Mouse (Mus musculus): ENCODE measurements around the gene Rnf146. TPM values are rescaled to one million over a fixed set of nuclear protein-coding genes. Genes with fewer than 3 reads are reported as not detected.
"Not testable (repeated sequence)": the region's sequence is repeated elsewhere in the genome, so short reads cannot be mapped to it uniquely, and the experiment has no call there.

Gene Rnf146
- 57.5 and 75.3 TPM in 2 replicates for polyA plus RNA-seq (2014; fragmentation: Nextera tagmentation; extraction: Ambion mirVana)

DNA sequence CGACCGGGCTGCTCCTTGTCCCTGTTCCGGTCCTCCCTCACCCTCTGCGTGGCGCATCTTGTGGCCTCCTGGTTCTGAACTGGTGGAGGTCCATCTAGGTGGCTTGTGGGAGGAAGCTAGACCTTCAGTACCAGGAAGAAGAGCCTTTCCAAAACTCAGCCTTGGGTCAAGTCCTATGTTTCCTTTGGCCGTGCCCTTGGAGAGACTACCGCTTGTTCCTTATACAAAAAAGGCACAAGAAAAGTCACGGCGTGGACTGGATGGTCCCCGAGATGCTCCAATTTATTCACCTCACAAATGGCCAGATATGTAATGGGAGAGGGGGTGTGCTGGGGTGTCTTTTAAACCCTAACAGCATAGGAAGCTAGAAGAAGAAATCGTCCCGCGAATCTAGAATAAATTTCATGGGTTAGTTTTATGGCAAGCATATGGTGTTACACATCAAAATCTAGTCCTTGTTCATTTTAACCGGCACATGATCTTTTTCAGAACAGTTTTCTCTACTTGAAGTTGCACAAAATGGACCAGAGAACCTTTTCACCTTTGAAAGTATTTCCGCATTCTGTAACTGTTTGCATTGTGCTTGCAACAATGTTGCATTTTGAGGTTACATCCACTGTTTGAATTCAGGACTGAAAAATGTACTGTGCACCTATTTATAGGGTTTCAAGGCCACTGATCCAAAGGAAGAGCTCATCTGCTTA is at the start of gene Rnf146:
Rnf146 (minus strand) TSS at position 246 of the 704 bp plus-strand sequence.
- Histone ChIP-seq H3K36me3 (ENCODE audit: control insufficient read depth, insufficient read depth, low read length) (no peaks in the 10 kb centered on the region), H3K4me3 (ENCODE audit: low read depth, low read length) (peak within 1 kb of the TSS; percentile 83), H3K9me3 (ENCODE audit: control insufficient read depth, low read length) (no peaks in the 10 kb centered on the region), H3K4me1 (ENCODE audit: control insufficient read depth, insufficient read depth, low read length) (peaks cover 11% of the 10 kb centered on the region), H3K9ac (replicated peaks; ENCODE audit: low read depth, low read length) (peak within 1 kb of the TSS; percentile 83), H3K27me3 (ENCODE audit: control insufficient read depth, insufficient read depth, low read length) (no peaks in the 10 kb centered on the region), H3K27ac (ENCODE audit: low read depth, low read length) (peak within 1 kb of the TSS; percentile 98), H3K4me2 (ENCODE audit: low read depth, low read length) (peak within 1 kb of the TSS; percentile 61)
- ATAC-seq (ENCODE audit: low read depth): no peak
- 6% methylated on average over 15 of the region's 15 CpGs for WGBS

DNA sequence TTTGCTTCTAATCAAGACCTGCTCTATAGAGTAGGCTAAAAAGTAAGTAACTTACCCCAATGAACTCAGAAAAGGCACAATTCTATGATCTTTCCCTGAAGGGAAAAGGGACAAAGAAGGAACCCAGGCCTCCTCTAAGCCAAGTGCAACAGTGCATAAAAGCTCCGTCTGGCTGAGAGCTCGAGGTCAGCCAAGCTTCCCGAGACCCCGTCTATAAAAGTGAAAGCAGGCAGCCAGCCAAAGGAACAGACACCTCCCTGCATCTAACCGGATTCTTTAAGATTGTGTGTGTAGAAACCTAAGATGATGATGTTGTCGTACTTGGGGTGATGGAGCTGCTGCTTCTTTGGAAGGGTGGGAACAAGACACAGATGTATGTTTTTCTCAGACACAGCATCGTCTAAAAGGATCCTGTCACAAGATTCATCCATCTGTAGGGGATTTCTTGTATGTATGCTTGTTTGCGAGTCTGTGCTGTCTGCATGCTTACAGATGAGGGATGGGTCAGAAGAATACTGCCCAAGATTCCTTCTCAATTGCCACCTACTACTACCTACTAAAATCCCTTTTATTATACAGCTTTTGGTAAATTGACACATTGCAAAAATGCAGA is 40.5 kb upstream of the Rnf146 start:
- WGBS: 54% methylated on average over 8 of the region's 8 CpGs
- no peaks in the 10 kb centered on the region for H3K9me3 ChIP-seq (ENCODE audit: control insufficient read depth, low read length)
- no peaks in the 10 kb centered on the region for H3K36me3 ChIP-seq (ENCODE audit: control insufficient read depth, insufficient read depth, low read length)
- no peak for ATAC-seq (ENCODE audit: low read depth)
- no peak overlapping the region for H3K4me2 ChIP-seq (ENCODE audit: low read depth, low read length)
- no peaks in the 10 kb centered on the region for H3K4me1 ChIP-seq (ENCODE audit: control insufficient read depth, insufficient read depth, low read length)
- no peak overlapping the region for H3K4me3 ChIP-seq (ENCODE audit: low read depth, low read length)
- H3K27ac ChIP-seq (ENCODE audit: low read depth, low read length): no peak overlapping the region
- no peak overlapping the region for H3K9ac ChIP-seq (replicated peaks; ENCODE audit: low read depth, low read length)
- H3K27me3 ChIP-seq (ENCODE audit: control insufficient read depth, insufficient read depth, low read length): no peaks in the 10 kb centered on the region

DNA sequence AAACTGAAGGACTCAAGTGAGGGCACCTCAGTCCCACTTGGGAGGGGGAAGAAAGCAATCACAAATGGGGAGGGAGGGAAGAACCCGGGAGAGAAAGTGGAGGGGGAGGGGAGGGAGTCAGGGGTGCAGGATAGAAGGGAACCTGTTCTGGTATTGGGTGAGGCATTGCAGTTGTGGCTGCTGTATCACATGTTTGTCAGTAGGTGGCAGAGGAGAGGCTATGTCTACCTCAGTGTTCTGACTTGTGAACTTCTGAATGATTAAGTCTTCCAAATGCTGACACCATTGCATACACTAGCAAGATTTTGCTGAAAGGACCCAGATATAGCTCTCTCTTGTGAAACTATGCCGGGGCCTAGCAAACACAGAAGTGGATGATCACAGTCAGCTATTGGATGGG is 32.6 kb upstream of the Rnf146 start:
- H3K9me3 ChIP-seq (ENCODE audit: control insufficient read depth, low read length); H3K4me2 ChIP-seq (ENCODE audit: low read depth, low read length); H3K4me3 ChIP-seq (ENCODE audit: low read depth, low read length); H3K27me3 ChIP-seq (ENCODE audit: control insufficient read depth, insufficient read depth, low read length); H3K9ac ChIP-seq (replicated peaks; ENCODE audit: low read depth, low read length); ATAC-seq (ENCODE audit: low read depth); H3K27ac ChIP-seq (ENCODE audit: low read depth, low read length); H3K4me1 ChIP-seq (ENCODE audit: control insufficient read depth, insufficient read depth, low read length); H3K36me3 ChIP-seq (ENCODE audit: control insufficient read depth, insufficient read depth, low read length): not testable (repeated sequence)
- WGBS: 79% methylated on average over 2 of the region's 2 CpGs

- no peak overlapping the region for H3K4me2 ChIP-seq (ENCODE audit: low read depth, low read length)
- no peak for ATAC-seq (ENCODE audit: low read depth)
- no peaks in the 10 kb centered on the region for H3K9me3 ChIP-seq (ENCODE audit: control insufficient read depth, low read length)
- no peak overlapping the region for H3K9ac ChIP-seq (replicated peaks; ENCODE audit: low read depth, low read length)
- H3K27me3 ChIP-seq (ENCODE audit: control insufficient read depth, insufficient read depth, low read length): no peaks in the 10 kb centered on the region
- no peak overlapping the region for H3K27ac ChIP-seq (ENCODE audit: low read depth, low read length)
- H3K36me3 ChIP-seq (ENCODE audit: control insufficient read depth, insufficient read depth, low read length): no peaks in the 10 kb centered on the region
- H3K4me1 ChIP-seq (ENCODE audit: control insufficient read depth, insufficient read depth, low read length): no peaks in the 10 kb centered on the region
- WGBS: 83% methylated on average over 2 of the region's 2 CpGs
- H3K4me3 ChIP-seq (ENCODE audit: low read depth, low read length): no peak overlapping the region
Measured at GRCm38 (mm10) chr10:29381558-29381957, 19.3 kb upstream of the Rnf146 start.

DNA sequence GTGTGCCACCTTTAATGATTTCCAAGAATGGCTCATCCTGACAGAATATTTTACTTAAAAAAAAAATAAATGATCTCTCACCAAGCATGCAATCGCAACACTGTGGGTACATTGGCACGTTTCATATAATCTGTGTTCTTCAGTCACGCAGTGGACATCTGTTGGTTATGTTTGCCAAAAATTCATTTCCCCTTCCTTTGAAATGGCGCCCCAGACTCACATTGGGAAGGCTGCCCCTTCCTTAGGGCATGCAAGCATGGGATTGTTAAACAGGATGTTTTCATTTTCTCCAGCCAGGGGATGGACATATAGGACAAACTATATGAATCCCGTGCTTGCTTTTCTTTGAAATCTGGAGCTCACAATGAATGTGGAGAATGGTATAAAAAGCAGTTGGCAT is 11.8 kb upstream of the Rnf146 start:
- no peak overlapping the region for H3K4me2 ChIP-seq (ENCODE audit: low read depth, low read length)
- H3K4me3 ChIP-seq (ENCODE audit: low read depth, low read length): no peak overlapping the region
- H3K27me3 ChIP-seq (ENCODE audit: control insufficient read depth, insufficient read depth, low read length): no peaks in the 10 kb centered on the region
- H3K27ac ChIP-seq (ENCODE audit: low read depth, low read length): no peak overlapping the region
- WGBS: 84% methylated on average over 5 of the region's 5 CpGs
- no peak overlapping the region for H3K9ac ChIP-seq (replicated peaks; ENCODE audit: low read depth, low read length)
- no peaks in the 10 kb centered on the region for H3K4me1 ChIP-seq (ENCODE audit: control insufficient read depth, insufficient read depth, low read length)
- H3K36me3 ChIP-seq (ENCODE audit: control insufficient read depth, insufficient read depth, low read length): no peaks in the 10 kb centered on the region
- no peaks in the 10 kb centered on the region for H3K9me3 ChIP-seq (ENCODE audit: control insufficient read depth, low read length)
- ATAC-seq (ENCODE audit: low read depth): no peak

- WGBS: under 1% methylated on average over 62 of the region's 100 CpGs
- H3K36me3 ChIP-seq (ENCODE audit: control insufficient read depth, insufficient read depth, low read length): no peaks in the 10 kb centered on the region
Measured at GRCm38 (mm10) chr10:29361464-29362196, 612 bp downstream of the Rnf146 start.

GRCm38 (mm10) chr10:29361095-29361463 is 1.2 kb downstream of the Rnf146 start:
- H3K36me3 ChIP-seq (ENCODE audit: control insufficient read depth, insufficient read depth, low read length): no peaks in the 10 kb centered on the region
- H3K9ac ChIP-seq (replicated peaks; ENCODE audit: low read depth, low read length): peak overlapping the region; percentile 83
- WGBS: under 1% methylated on average over 6 of the region's 6 CpGs
- H3K4me1 ChIP-seq (ENCODE audit: control insufficient read depth, insufficient read depth, low read length): peaks cover 22% of the 10 kb centered on the region
- H3K27me3 ChIP-seq (ENCODE audit: control insufficient read depth, insufficient read depth, low read length): no peaks in the 10 kb centered on the region
- H3K9me3 ChIP-seq (ENCODE audit: control insufficient read depth, low read length): no peaks in the 10 kb centered on the region
- ATAC-seq (ENCODE audit: low read depth): no peak
- H3K4me2 ChIP-seq (ENCODE audit: low read depth, low read length): peak overlapping the region; percentile 50
- H3K27ac ChIP-seq (ENCODE audit: low read depth, low read length): peak overlapping the region; percentile 98
- peak overlapping the region; percentile 83 for H3K4me3 ChIP-seq (ENCODE audit: low read depth, low read length)

More at GRCm38 (mm10) chr10:29361464-29362196, 612 bp downstream of the Rnf146 start:
- Histone ChIP-seq H3K9me3 (ENCODE audit: control insufficient read depth, low read length) (no peaks in the 10 kb centered on the region), H3K9ac (replicated peaks; ENCODE audit: low read depth, low read length) (peak overlapping the region; percentile 83), H3K4me1 (ENCODE audit: control insufficient read depth, insufficient read depth, low read length) (peaks cover 17% of the 10 kb centered on the region), H3K27ac (ENCODE audit: low read depth, low read length) (peak overlapping the region; percentile 98), H3K27me3 (ENCODE audit: control insufficient read depth, insufficient read depth, low read length) (no peaks in the 10 kb centered on the region), H3K4me3 (ENCODE audit: low read depth, low read length) (peak overlapping the region; percentile 83), H3K4me2 (ENCODE audit: low read depth, low read length) (peak overlapping the region; percentile 61)
- ATAC-seq (ENCODE audit: low read depth): peak; percentile 97

DNA sequence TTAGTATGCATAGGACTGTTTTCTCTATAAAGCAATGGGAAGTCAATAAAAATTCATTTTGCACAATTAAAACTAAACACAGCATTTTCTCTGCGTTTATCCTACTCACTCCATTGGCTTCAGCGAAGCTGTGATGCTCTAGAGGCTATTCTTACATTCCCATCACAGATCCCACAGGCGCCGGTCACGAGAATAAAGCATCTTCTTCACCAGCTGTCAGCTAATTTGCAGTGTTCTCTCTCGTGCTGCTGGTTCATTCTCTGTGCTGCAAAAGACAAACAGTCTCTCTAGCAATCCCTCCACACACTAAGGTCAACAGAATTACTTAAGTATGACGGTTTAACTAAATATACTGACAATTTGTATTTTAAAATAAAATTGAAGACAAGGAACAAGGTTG is 8.1 kb downstream of the Rnf146 start:
- peaks cover 8% of the 10 kb centered on the region; the same call in 1 of the 2 replicates for H3K36me3 ChIP-seq (ENCODE audit: control insufficient read depth, insufficient read depth, low read length)
- H3K27me3 ChIP-seq (ENCODE audit: control insufficient read depth, insufficient read depth, low read length): no peaks in the 10 kb centered on the region
- ATAC-seq (ENCODE audit: low read depth): peak; percentile 73; the same call in 1 of the 2 replicates
- no peaks in the 10 kb centered on the region for H3K9me3 ChIP-seq (ENCODE audit: control insufficient read depth, low read length)
- no peak overlapping the region for H3K9ac ChIP-seq (replicated peaks; ENCODE audit: low read depth, low read length)
- H3K27ac ChIP-seq (ENCODE audit: low read depth, low read length): no peak overlapping the region
- no peak overlapping the region for H3K4me2 ChIP-seq (ENCODE audit: low read depth, low read length)
- peaks cover 20% of the 10 kb centered on the region; the same call in 1 of the 2 replicates for H3K4me1 ChIP-seq (ENCODE audit: control insufficient read depth, insufficient read depth, low read length)
- no peak overlapping the region for H3K4me3 ChIP-seq (ENCODE audit: low read depth, low read length)
- 25% methylated on average over 7 of the region's 7 CpGs for WGBS

DNA sequence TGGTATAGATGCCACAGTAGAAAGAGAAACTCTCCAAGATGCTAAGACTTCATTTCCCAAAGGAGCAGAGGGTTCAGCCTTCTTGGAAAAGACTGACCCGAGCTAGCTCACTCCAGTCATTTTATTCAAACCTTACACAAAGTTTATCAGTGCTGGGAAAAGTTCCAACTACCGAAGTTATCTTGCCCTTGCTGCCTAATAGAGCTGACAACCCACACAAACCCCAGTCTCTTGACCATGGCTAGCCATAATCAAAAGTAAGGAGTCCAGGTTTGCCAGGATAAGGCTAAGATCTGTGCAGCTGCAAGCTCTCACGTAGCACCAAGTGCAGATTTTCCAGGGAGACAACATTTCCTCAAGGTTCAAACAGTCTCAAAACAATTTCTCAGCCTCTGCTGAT is 9.7 kb downstream of the Rnf146 start:
- no peaks in the 10 kb centered on the region for H3K9me3 ChIP-seq (ENCODE audit: control insufficient read depth, low read length)
- no peaks in the 10 kb centered on the region for H3K27me3 ChIP-seq (ENCODE audit: control insufficient read depth, insufficient read depth, low read length)
- no peak for ATAC-seq (ENCODE audit: low read depth)
- WGBS: 91% methylated on average over 3 of the region's 3 CpGs
- no peak overlapping the region for H3K4me3 ChIP-seq (ENCODE audit: low read depth, low read length)
- H3K4me1 ChIP-seq (ENCODE audit: control insufficient read depth, insufficient read depth, low read length): peaks cover 18% of the 10 kb centered on the region; the same call in 1 of the 2 replicates
- H3K4me2 ChIP-seq (ENCODE audit: low read depth, low read length): no peak overlapping the region
- H3K9ac ChIP-seq (replicated peaks; ENCODE audit: low read depth, low read length): no peak overlapping the region
- no peak overlapping the region for H3K27ac ChIP-seq (ENCODE audit: low read depth, low read length)
- H3K36me3 ChIP-seq (ENCODE audit: control insufficient read depth, insufficient read depth, low read length): peaks cover 8% of the 10 kb centered on the region; the same call in 1 of the 2 replicates
